Mouse (Mus musculus): Measurements from ENCODE around the gene Smdt1.

DNA sequence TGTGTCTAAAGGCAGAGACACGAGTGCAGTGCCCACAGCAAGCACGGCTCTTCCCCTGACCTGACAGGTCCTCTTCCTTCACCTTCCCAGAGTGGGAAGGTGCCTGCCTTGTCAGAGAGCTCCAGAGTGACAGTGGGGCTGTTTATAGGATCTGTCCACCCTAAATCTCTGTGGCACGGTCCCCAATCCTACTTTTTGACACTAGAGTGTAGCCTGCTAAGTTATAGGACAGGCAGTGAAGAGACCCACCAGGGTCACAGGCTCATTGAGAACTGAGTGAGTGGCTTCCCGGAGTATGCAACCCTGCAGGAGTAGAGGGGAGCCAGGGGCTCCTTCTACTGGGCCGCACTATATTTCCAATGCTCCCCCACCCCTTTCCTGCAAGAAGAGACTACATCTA is 38.9 kb downstream of the Smdt1 start:
- no peak for TF ChIP-seq GATA1 (IDR thresholded peaks at IDR 0.05; ENCODE audit: low read length)
- no peak for TF ChIP-seq TAL1 (IDR thresholded peaks at IDR 0.05; ENCODE audit: low read length)

Data from erythroblast, embryonic 14.5 days (primary cell).